Comparison of ENCODE assay signal across 31 mouse cellular contexts in the genomic region with DNA sequence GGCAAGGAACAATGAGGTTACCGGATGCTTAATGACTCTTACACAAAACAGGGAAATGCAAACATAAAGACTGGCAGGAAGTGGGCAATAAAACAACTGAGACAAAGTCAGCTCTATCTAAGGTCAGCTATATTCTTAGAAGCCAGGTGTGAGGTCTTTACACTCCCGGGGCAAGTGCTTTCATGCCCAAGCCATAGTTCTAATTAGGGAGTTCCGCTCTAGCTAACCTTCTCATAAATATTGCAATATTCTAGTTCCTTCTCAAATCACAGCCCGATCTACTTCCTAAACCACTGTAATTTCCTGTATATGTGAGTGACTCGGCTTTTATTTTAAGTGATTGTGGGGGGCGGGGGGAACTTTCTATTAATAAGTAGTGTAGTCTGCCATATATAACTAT. TPM values are rescaled to one million over a fixed set of nuclear protein-coding genes. Genes with fewer than 3 reads are reported as not detected.
"Had no signal": no experiment of that assay in that cellular context is flagged by ENCODE, and none has a peak within 500 bp of the region (broad histone marks: within the 10 kb centered on the region; RNA-seq: fewer than 3 reads in every experiment).

No protein-coding gene starts in this region.

RNA-seq across cellular contexts. Expression of gene Rnase2b, which starts 1.3 kb away (rescaled TPM):
- total RNA-seq: common myeloid progenitor, adult 5-6 weeks; forebrain, postnatal 0 days; gastrocnemius, adult 18-20 months; gastrocnemius, adult 2 months; gastrocnemius, adult 8-10 months; gastrocnemius, postnatal 10 days; gastrocnemius, postnatal 14 days; gastrocnemius, postnatal 25 days; gastrocnemius, postnatal 36 days; gastrocnemius, postnatal 4 days; granulocyte monocyte progenitor cell, adult 5-6 weeks; heart, adult 18-20 months; heart, adult 2 months; heart, adult 8-10 months had no signal
- polyA plus RNA-seq: cortical plate, adult 2 months; embryonic facial prominence, embryonic 10.5 days; embryonic facial prominence, embryonic 11.5 days; embryonic facial prominence, embryonic 12.5 days; embryonic facial prominence, embryonic 13.5 days; embryonic facial prominence, embryonic 14.5 days; embryonic facial prominence, embryonic 15.5 days; erythroblast, embryonic 14.5 days; forebrain, embryonic 10.5 days; forebrain, embryonic 11.5 days; forebrain, embryonic 12.5 days; forebrain, embryonic 13.5 days; forebrain, embryonic 14.5 days; forebrain, embryonic 15.5 days; forebrain, embryonic 16.5 days; forebrain, postnatal 0 days; frontal cortex, adult 2 months; gonadal fat pad, adult 2 months; heart, adult 2 months had no signal

RNA-seq across cellular contexts. Expression of gene Rnase1, which starts 16.7 kb away (rescaled TPM):
- total RNA-seq: common myeloid progenitor, adult 5-6 weeks; forebrain, postnatal 0 days; gastrocnemius, adult 2 months; gastrocnemius, adult 8-10 months; gastrocnemius, postnatal 10 days; gastrocnemius, postnatal 14 days; gastrocnemius, postnatal 25 days; gastrocnemius, postnatal 36 days; gastrocnemius, postnatal 4 days; granulocyte monocyte progenitor cell, adult 5-6 weeks had no signal
- polyA plus RNA-seq: embryonic facial prominence, embryonic 10.5 days; embryonic facial prominence, embryonic 11.5 days; embryonic facial prominence, embryonic 12.5 days; embryonic facial prominence, embryonic 13.5 days; erythroblast, embryonic 14.5 days; forebrain, embryonic 10.5 days; forebrain, embryonic 11.5 days; forebrain, embryonic 12.5 days; forebrain, embryonic 13.5 days; forebrain, embryonic 16.5 days had no signal

RNA-seq across cellular contexts. Expression of gene Ang2, which starts 35.6 kb away (rescaled TPM):
- total RNA-seq: common myeloid progenitor, adult 5-6 weeks; forebrain, postnatal 0 days; gastrocnemius, adult 18-20 months; gastrocnemius, adult 2 months; gastrocnemius, adult 8-10 months; gastrocnemius, postnatal 14 days; gastrocnemius, postnatal 25 days; gastrocnemius, postnatal 36 days; gastrocnemius, postnatal 4 days; granulocyte monocyte progenitor cell, adult 5-6 weeks; heart, adult 18-20 months; heart, adult 2 months; heart, adult 8-10 months had no signal
- polyA plus RNA-seq: cortical plate, adult 2 months; embryonic facial prominence, embryonic 10.5 days; embryonic facial prominence, embryonic 11.5 days; embryonic facial prominence, embryonic 12.5 days; embryonic facial prominence, embryonic 13.5 days; embryonic facial prominence, embryonic 14.5 days; erythroblast, embryonic 14.5 days; forebrain, embryonic 10.5 days; forebrain, embryonic 11.5 days; forebrain, embryonic 12.5 days; forebrain, embryonic 13.5 days; forebrain, embryonic 14.5 days; forebrain, embryonic 15.5 days; forebrain, embryonic 16.5 days; forebrain, postnatal 0 days; frontal cortex, adult 2 months; gonadal fat pad, adult 2 months; heart, adult 2 months had no signal

RNA-seq across cellular contexts. Expression of gene Rnase6, which starts 39.6 kb away (rescaled TPM):
- total RNA-seq: gastrocnemius, adult 8-10 months; gastrocnemius, postnatal 25 days had no signal
- polyA plus RNA-seq: embryonic facial prominence, embryonic 10.5 days; embryonic facial prominence, embryonic 11.5 days; forebrain, embryonic 11.5 days; forebrain, embryonic 13.5 days had no signal

RNA-seq across cellular contexts. Expression of gene Ear14, which starts 39.9 kb away (rescaled TPM):
- total RNA-seq: common myeloid progenitor, adult 5-6 weeks; forebrain, postnatal 0 days; gastrocnemius, adult 18-20 months; gastrocnemius, adult 2 months; gastrocnemius, adult 8-10 months; gastrocnemius, postnatal 10 days; gastrocnemius, postnatal 14 days; gastrocnemius, postnatal 25 days; gastrocnemius, postnatal 36 days; gastrocnemius, postnatal 4 days; granulocyte monocyte progenitor cell, adult 5-6 weeks; heart, adult 18-20 months; heart, adult 2 months; heart, adult 8-10 months had no signal
- polyA plus RNA-seq: cortical plate, adult 2 months; embryonic facial prominence, embryonic 10.5 days; embryonic facial prominence, embryonic 11.5 days; embryonic facial prominence, embryonic 12.5 days; embryonic facial prominence, embryonic 13.5 days; embryonic facial prominence, embryonic 14.5 days; embryonic facial prominence, embryonic 15.5 days; erythroblast, embryonic 14.5 days; forebrain, embryonic 10.5 days; forebrain, embryonic 11.5 days; forebrain, embryonic 12.5 days; forebrain, embryonic 13.5 days; forebrain, embryonic 14.5 days; forebrain, embryonic 15.5 days; forebrain, embryonic 16.5 days; forebrain, postnatal 0 days; frontal cortex, adult 2 months; gonadal fat pad, adult 2 months; heart, adult 2 months had no signal
